Mouse (Mus musculus) midbrain, embryonic 12.5 days (tissue): ENCODE data around the gene Prmt8. TPM values are rescaled to one million over a fixed set of nuclear protein-coding genes. Genes with fewer than 3 reads are reported as not detected.
A peak's percentile ranks its signal among the peaks of the same experiment; 100 is the strongest.

Experiments used
- ATAC-seq: fragments of 200-750 bp; cut with Nextera tagmentation; 2 replicates; pipeline ENCODE4 v1.8.0; 2017; ENCODE audit warnings: low read depth, moderate TSS enrichment, moderate library complexity; ENCODE audit not compliant: low FRiP score
- H3K27ac ChIP-seq: fragments of 300-500 bp; sonication (generic); replicated peaks from 2 replicates; pipeline ENCODE4 v1.5.1; 2016; ENCODE audit warnings: mild to moderate bottlenecking
- H3K27me3 ChIP-seq: fragments of 300-500 bp; sonication (generic); 2 replicates; pipeline ENCODE4 v1.6.1; 2016; ENCODE audit warnings: mild to moderate bottlenecking
- H3K36me3 ChIP-seq: fragments of 300-500 bp; sonication (generic); 2 replicates; pipeline ENCODE4 v1.6.1; 2016
- H3K4me1 ChIP-seq: fragments of 300-500 bp; sonication (generic); 2 replicates; pipeline ENCODE4 v1.6.1; 2016
- H3K4me2 ChIP-seq: fragments of 300-500 bp; sonication (generic); replicated peaks from 2 replicates; pipeline ENCODE4 v1.6.1; 2016; ENCODE audit warnings: mild to moderate bottlenecking, moderate library complexity
- H3K4me3 ChIP-seq: fragments of 300-500 bp; sonication (generic); 2 replicates; pipeline ENCODE4 v1.5.1; 2016; ENCODE audit warnings: mild to moderate bottlenecking
- H3K9ac ChIP-seq: fragments of 300-500 bp; sonication (generic); replicated peaks from 2 replicates; pipeline ENCODE4 v1.6.1; 2016; ENCODE audit warnings: mild to moderate bottlenecking, moderate library complexity
- H3K9me3 ChIP-seq: fragments of 300-500 bp; sonication (generic); 2 replicates; pipeline ENCODE4 v1.6.1; 2016; ENCODE audit warnings: mild to moderate bottlenecking
- WGBS: fragments of 180-500 bp; shearing (Covaris S2); methylation state at CpG from one replicate; pipeline ENCODE4 v1.1.7; 2016; 5-methylcytosine and 5-hydroxymethylcytosine counted together
- polyA plus RNA-seq: library from polyadenylated mRNA; unstranded; fragments of >200 nt; fragmentation: Nextera tagmentation; extraction: Ambion mirVana; gene quantifications from 2 replicates; pipeline ENCODE4 v1.2.1, GENCODE M21; 2016

The Prmt8 gene
- polyA plus RNA-seq, 1 experiment from 2014 or later, result 31.3 TPM

DNA sequence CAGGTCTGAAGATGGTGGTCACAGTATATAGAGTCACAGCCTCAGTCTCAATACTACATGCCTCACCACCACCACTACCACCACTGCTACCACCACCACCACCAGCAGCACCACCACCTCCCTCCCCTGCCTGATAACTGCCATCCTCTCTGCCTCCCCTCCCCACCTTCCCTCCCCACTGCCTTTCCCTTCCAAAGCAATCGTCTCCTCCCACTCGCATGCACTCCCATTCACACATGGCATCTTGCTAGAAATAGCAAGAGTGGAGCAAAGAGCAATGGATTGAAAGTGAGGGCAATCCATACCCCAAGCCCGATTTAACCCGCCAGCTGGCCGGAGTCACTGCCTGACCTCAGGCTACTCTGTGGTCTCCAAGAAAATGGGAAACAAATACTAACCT is 3.7 kb downstream of the Prmt8 start:
- H3K36me3 ChIP-seq, result no peaks in the 10 kb centered on the region
- peak overlapping the region; percentile 98 for H3K4me2 ChIP-seq
- 50% methylated on average over 5 of the region's 5 CpGs for WGBS
- H3K27ac ChIP-seq, result no peak overlapping the region; the same call in 1 of the 2 replicates
- ATAC-seq, result no peak
- H3K27me3 ChIP-seq, result peaks cover 53% of the 10 kb centered on the region
- no peaks in the 10 kb centered on the region for H3K9me3 ChIP-seq
- peak overlapping the region; percentile 34; the same call in 1 of the 2 replicates for H3K9ac ChIP-seq
- peak overlapping the region; percentile 75 for H3K4me3 ChIP-seq
- H3K4me1 ChIP-seq, result peaks cover 41% of the 10 kb centered on the region

DNA sequence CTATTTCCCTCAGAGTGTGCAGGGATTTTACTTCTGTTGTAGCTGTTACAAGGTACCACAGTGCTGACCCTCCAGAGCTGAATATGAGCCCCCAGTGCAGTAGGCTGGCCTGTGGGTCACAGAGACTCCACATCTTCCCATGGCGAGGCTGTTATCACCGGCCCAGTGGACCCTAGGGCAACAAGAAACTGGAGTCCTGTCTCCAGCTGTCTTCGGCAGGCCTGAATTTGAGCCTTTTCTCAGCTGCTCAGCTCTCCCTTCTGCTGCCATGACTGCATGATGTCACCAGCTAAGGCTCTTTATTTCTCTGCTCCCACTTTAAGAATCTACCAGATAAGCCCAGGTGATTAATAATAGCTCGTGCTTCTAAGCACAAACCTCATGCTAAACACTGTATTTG is 11.0 kb downstream of the Prmt8 start:
- WGBS, result 49% methylated on average over 4 of the region's 4 CpGs
- no peak for ATAC-seq

GRCm38 (mm10) chr6:127757667-127758167 is 11.6 kb downstream of the Prmt8 start:
- no peaks in the 10 kb centered on the region for H3K9me3 ChIP-seq
- peaks cover 33% of the 10 kb centered on the region for H3K4me1 ChIP-seq
- 0 out of 2 replicates have a peak, but pooled peaks have one; percentile 33 for ATAC-seq
- no peak overlapping the region for H3K27ac ChIP-seq
- no peak overlapping the region for H3K4me2 ChIP-seq
- H3K27me3 ChIP-seq, result no peaks in the 10 kb centered on the region
- H3K36me3 ChIP-seq, result no peaks in the 10 kb centered on the region
- 70% methylated on average over 5 of the region's 5 CpGs for WGBS
- H3K9ac ChIP-seq, result no peak overlapping the region
- H3K4me3 ChIP-seq, result no peak overlapping the region

More for the DNA sequence above, 11.0 kb downstream of the Prmt8 start:
- Histone ChIP-seq H3K9me3 (no peaks in the 10 kb centered on the region), H3K4me1 (peaks cover 27% of the 10 kb centered on the region), H3K9ac (no peak overlapping the region), H3K27me3 (no peaks in the 10 kb centered on the region), H3K4me2 (no peak overlapping the region), H3K27ac (no peak overlapping the region), H3K36me3 (no peaks in the 10 kb centered on the region), H3K4me3 (no peak overlapping the region)

DNA sequence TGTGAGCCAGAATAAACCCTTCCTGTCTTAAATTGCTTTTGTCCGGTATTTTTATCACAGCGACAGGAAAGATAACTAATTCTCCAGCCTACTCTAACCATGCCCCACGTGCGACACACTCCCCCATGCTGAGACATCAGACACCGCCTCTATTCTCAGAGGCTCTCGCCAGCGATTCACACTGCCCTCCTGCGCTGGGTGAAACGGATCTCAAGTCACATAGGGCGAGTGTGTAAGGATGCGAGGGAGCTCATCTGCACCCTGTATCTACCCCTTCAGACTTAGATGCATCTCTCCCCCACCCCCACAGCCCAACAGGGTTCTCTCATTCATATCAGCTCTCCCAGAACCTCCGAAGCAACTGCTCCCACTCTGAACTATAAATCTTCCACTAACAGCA is 12.4 kb downstream of the Prmt8 start:
- Histone ChIP-seq H3K27ac (no peak overlapping the region), H3K9ac (no peak overlapping the region), H3K4me2 (no peak overlapping the region), H3K9me3 (no peaks in the 10 kb centered on the region), H3K4me1 (peaks cover 41% of the 10 kb centered on the region), H3K4me3 (no peak overlapping the region), H3K36me3 (no peaks in the 10 kb centered on the region), H3K27me3 (no peaks in the 10 kb centered on the region)
- no peak for ATAC-seq
- 53% methylated on average over 12 of the region's 12 CpGs for WGBS

- Histone ChIP-seq H3K9ac (no peak overlapping the region), H3K27me3 (0 out of 2 replicates have a peak, but pooled peaks cover 3% of the 10 kb centered on the region), H3K4me1 (peaks cover 36% of the 10 kb centered on the region), H3K36me3 (no peaks in the 10 kb centered on the region), H3K4me2 (no peak overlapping the region), H3K9me3 (no peaks in the 10 kb centered on the region), H3K4me3 (no peak overlapping the region), H3K27ac (peak overlapping the region; percentile 49; the same call in 1 of the 2 replicates)
- 39% methylated on average over 6 of the region's 6 CpGs for WGBS
- ATAC-seq, result no peak
Measured at GRCm38 (mm10) chr6:127753228-127753627, 16.0 kb downstream of the Prmt8 start.

GRCm38 (mm10) chr6:127752681-127753080 is 16.6 kb downstream of the Prmt8 start:
- peak overlapping the region; percentile 49; the same call in 1 of the 2 replicates for H3K27ac ChIP-seq

GRCm38 (mm10) chr6:127751499-127751898 is 17.8 kb downstream of the Prmt8 start:
- H3K9ac ChIP-seq, result no peak overlapping the region
- H3K36me3 ChIP-seq, result no peaks in the 10 kb centered on the region
- 0 out of 2 replicates have a peak, but pooled peaks cover 3% of the 10 kb centered on the region for H3K27me3 ChIP-seq
- WGBS, result 34% methylated on average over 9 of the region's 9 CpGs
- no peak for ATAC-seq
- peaks cover 27% of the 10 kb centered on the region for H3K4me1 ChIP-seq
- no peak overlapping the region for H3K4me2 ChIP-seq
- no peak overlapping the region for H3K27ac ChIP-seq
- no peak overlapping the region for H3K4me3 ChIP-seq
- H3K9me3 ChIP-seq, result no peaks in the 10 kb centered on the region

More at GRCm38 (mm10) chr6:127752681-127753080, 16.6 kb downstream of the Prmt8 start:
- Histone ChIP-seq H3K4me2 (no peak overlapping the region), H3K9me3 (no peaks in the 10 kb centered on the region), H3K36me3 (no peaks in the 10 kb centered on the region), H3K4me3 (no peak overlapping the region), H3K27me3 (0 out of 2 replicates have a peak, but pooled peaks cover 3% of the 10 kb centered on the region), H3K4me1 (peaks cover 31% of the 10 kb centered on the region), H3K9ac (no peak overlapping the region)
- peak; percentile 20; the same call in 1 of the 2 replicates for ATAC-seq
- 68% methylated on average over 3 of the region's 3 CpGs for WGBS

DNA sequence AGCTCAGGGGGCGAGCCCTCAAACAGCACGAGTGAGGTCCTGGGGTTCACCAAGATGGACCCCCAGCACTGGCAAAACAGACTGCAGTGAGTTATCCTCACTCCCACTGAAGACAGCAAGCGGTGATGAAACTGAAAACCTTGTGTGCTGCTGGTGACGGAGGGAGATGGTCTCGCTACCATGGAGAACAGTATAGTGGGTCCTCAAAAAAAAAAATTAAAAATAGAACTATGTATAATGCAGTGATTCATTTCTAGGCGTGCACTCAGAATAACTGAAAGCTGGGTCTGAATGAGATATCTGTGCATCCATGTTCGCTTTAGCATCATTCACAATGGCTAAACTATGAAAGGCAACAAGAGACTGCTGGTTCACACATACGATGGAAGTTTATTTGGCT is 20.5 kb downstream of the Prmt8 start:
- Histone ChIP-seq H3K4me3 (no peak overlapping the region), H3K36me3 (no peaks in the 10 kb centered on the region), H3K27me3 (0 out of 2 replicates have a peak, but pooled peaks cover 3% of the 10 kb centered on the region), H3K27ac (no peak overlapping the region), H3K4me2 (no peak overlapping the region), H3K4me1 (peaks cover 23% of the 10 kb centered on the region), H3K9ac (no peak overlapping the region), H3K9me3 (no peaks in the 10 kb centered on the region)
- ATAC-seq, result no peak
- 92% methylated on average over 8 of the region's 8 CpGs for WGBS

GRCm38 (mm10) chr6:127742290-127742689 is 27.0 kb downstream of the Prmt8 start:
- Histone ChIP-seq H3K4me2 (no peak overlapping the region), H3K4me1 (peaks cover 13% of the 10 kb centered on the region; the same call in 1 of the 2 replicates), H3K36me3 (no peaks in the 10 kb centered on the region), H3K9me3 (no peaks in the 10 kb centered on the region), H3K27me3 (no peaks in the 10 kb centered on the region), H3K27ac (no peak overlapping the region), H3K4me3 (no peak overlapping the region), H3K9ac (no peak overlapping the region)
- ATAC-seq, result no peak
- 91% methylated on average over 12 of the region's 12 CpGs for WGBS

DNA sequence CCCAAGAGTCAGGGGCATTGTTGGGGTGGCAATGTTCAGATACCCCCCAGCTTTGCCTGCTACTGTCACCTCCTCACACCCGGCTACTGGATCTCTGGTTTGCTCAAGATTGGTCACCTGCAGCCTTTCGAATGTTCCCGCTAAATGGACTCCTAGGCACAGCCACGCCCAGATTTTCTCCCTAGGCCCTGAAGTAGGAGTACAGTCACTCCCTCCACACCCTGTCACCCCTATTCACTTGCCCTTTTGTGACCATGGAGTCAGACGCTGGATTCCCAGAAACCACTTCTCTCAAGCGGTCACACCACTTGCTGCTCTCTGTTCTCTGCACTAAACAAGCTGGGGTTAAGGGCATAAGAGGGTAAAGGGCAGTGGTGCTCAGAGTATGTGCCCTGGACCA is 28.1 kb downstream of the Prmt8 start:
- Histone ChIP-seq H3K4me3 (no peak overlapping the region), H3K27ac (no peak overlapping the region), H3K9me3 (no peaks in the 10 kb centered on the region), H3K4me2 (no peak overlapping the region), H3K4me1 (peaks cover 14% of the 10 kb centered on the region; the same call in 1 of the 2 replicates), H3K27me3 (no peaks in the 10 kb centered on the region), H3K36me3 (no peaks in the 10 kb centered on the region), H3K9ac (no peak overlapping the region)
- WGBS, result 84% methylated on average over 6 of the region's 6 CpGs
- no peak for ATAC-seq

- Histone ChIP-seq H3K27me3 (no peaks in the 10 kb centered on the region), H3K9me3 (no peaks in the 10 kb centered on the region), H3K4me2 (no peak overlapping the region), H3K36me3 (no peaks in the 10 kb centered on the region), H3K4me3 (no peak overlapping the region), H3K27ac (no peak overlapping the region), H3K4me1 (peaks cover 19% of the 10 kb centered on the region), H3K9ac (no peak overlapping the region)
- ATAC-seq, result no peak
- WGBS, result 81% methylated on average over 9 of the region's 9 CpGs
Measured at GRCm38 (mm10) chr6:127740711-127741110, 28.6 kb downstream of the Prmt8 start.

DNA sequence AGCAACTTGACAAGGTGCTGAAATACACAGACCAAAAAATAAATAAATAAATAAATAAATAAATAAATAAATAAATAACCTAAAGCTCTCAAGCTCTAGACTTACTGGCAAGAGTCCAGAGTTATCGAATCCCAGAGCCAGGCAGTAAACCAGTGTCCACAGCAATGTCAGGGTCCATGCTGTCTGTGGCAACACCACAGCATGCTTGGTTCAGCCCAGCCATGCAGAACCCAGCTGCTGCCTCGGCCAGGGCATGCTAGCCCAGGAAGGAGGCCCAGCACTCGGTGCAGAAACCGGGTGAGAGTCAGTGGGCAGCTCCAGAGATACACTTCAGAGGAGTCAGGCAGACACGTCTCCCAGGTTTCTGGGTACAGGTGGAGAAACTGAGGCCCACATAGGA is 29.4 kb downstream of the Prmt8 start:
- Histone ChIP-seq H3K27me3 (no peaks in the 10 kb centered on the region), H3K4me2 (no peak overlapping the region), H3K9ac (no peak overlapping the region), H3K36me3 (no peaks in the 10 kb centered on the region), H3K9me3 (no peaks in the 10 kb centered on the region), H3K27ac (no peak overlapping the region), H3K4me3 (no peak overlapping the region), H3K4me1 (peaks cover 26% of the 10 kb centered on the region)
- ATAC-seq, result no peak
- 78% methylated on average over 5 of the region's 5 CpGs for WGBS
